Mouse (Mus musculus): Measurements from ENCODE around the gene Pars2.

Gene Pars2

DNA sequence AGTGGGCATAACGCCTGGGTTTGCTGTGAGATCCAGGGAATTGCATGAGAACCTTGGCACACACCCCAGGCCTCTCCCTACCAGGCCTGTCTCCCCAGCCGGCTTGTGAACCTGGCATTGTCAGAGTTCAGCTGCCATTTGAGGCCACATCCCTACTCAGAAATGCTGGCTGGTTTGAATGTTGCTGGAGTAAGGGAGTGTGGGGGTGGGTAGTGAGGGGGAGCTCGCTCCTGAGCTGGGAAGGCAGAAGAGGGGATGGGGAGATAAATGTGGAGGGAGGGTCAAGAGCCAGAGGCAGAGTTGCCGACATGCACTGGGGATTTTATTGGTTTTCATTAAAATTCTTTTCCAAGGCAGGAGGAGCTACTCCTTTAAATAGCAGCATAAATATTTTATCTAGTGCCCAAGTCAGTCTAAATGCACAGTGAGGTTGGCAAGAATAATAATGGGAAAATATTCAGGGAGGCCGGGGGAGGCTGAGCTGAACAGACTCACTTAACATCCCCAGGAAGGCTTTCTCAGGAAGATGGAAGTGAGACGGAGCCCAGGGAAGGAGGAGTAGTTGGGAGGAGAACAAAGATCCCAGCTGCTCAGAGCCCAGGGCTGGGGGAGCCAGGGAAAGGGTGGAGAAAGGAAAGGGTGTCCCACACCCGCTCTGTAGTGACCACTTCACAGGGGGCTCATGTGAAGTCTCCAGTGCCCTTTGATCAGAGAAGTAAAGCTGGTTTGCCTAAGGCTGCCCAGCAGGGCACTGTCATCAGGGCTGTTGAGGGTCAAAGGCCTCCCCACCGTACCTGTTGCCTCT lies 17.4 kb upstream of the Pars2 start:
- DNase-seq (ENCODE audit: low read depth, low spot score) = no peak

DNA sequence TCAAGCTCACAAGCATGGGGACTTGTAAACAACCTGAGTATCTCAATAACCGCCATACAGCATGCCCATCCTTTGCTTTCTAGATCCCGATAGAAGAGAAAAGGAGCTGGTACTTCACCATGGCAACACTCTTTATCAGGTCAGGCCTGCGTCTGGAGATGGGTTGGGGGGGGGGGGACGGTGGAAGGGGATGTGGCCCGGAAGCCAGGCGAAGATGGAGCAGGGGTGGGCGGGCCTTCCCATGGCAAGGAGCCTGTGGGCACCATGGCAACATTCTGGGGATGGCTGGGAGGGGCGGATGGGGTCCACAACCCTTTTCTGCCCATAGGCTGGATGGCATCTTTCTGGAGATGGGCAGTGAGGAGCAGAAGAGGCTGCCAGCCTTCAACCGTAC lies 16.8 kb upstream of the Pars2 start:
- no peak for DNase-seq (ENCODE audit: low read depth, low spot score)

DNA sequence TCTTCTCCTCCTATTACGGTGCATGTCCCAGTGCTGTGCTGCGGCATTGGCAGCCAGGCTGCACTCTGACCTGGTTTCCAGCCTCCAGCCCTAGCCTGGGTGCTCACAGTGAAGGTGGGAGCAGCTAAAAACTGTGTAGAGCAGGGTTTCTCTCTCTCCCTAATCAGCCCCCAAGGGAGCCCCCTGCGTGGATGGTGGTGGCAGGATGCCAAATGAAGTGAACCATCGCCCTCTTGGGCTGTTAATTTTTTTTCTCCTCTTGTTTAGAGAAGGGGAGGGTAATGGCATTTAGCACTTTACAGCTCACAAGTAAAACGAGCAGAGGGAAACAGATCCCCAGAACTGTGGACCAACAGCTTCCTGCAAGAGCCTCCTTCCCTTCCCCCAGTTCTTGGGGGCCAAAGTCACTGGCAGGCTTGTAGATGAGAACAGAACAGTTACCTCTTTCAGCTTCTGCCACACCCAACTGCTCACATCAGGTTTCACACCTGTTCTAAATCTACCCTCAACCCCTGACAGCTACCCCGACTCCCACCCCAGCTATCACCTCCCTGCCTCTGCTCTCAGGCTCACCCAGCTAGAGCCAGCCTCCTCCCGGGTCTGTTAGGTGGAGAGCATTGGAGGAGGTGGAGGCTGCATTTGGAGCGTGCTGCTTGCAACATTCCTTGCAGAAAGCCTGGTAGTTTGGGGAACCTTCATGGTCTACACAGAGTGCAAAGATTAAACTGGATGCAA lies 7.2 kb upstream of the Pars2 start:
- no peak for DNase-seq (ENCODE audit: low read depth, low spot score)

DNA sequence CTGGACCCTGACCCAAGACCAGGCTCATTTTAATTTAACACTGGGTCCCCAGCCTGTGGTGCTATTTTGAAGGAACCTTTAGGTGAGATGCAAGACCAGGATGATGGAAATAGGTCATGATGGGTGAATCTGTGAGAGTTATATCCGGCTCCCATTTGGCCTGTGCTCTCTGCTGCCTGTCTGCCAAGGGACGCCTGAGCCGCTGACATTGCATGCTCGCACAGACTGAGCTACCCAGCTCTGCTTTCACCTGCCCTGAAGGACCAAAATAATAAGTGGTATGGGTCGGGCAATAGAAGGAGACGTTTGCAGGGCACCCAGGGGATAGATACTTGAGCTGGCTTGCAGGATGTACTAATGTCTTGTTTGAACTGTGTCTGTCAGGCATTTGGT lies 6.7 kb upstream of the Pars2 start:
- no peak for DNase-seq (ENCODE audit: low read depth, low spot score)

DNA sequence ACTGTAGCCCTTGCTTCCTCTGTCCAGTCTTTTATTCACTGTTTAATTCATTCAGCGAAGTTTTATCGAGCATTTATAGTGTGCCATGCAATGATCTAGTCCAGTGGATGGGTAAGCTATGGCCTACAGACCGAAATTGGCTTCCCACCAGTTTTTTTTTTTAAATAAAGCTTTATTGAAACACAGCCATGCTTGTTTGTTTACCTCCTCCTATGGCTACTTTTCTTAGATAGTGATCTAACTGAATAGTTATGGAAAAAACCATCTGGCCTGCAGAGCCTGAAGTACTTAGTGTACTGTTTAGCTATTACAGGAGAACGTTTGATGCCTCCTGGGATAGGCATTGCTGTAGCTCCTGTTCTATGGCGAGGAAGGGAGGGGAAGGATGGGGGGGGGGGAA lies 5.1 kb upstream of the Pars2 start:
- no peak for DNase-seq (ENCODE audit: low read depth, low spot score)

DNA sequence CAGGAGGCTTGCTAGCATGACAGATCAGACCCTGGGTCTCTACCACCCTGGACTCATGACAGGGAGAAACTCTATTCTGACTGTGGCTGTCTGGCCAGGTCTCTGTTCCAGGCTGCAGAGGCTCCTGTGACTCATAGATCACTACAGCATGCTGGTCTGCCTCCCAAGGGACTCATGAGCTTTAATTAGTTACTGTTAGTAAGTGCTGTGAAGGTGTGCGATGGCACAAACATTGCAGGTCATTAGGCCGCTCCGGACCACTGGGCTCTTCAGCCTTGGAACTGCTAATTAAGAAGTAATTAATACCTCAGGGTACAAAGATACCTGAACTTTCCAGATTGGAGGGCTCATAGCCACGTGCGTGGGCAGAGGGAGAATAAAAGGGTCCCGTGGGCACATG lies 3.7 kb upstream of the Pars2 start:
- no peak for DNase-seq (ENCODE audit: low read depth, low spot score)

DNA sequence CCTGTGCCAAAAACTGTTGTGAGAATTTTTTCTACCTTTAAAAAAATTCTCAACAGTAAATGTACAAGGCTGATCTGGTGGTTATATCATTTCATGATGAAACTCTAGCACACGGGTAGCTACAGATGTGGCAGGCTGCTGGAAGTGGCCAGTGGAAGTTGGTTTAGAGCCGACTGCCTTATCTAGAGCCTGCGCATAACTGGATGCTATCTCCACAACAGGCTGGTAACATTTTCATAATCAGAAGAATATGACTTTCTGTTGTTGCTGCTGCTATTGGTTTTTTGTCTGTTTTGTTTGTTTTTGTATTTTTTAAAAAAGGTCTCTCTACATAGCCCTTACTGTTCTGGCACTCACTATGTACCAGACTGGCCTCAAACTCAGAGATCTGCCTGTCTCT lies 1.7 kb downstream of the Pars2 start:
- no peak for DNase-seq (ENCODE audit: low read depth, low spot score)

DNA sequence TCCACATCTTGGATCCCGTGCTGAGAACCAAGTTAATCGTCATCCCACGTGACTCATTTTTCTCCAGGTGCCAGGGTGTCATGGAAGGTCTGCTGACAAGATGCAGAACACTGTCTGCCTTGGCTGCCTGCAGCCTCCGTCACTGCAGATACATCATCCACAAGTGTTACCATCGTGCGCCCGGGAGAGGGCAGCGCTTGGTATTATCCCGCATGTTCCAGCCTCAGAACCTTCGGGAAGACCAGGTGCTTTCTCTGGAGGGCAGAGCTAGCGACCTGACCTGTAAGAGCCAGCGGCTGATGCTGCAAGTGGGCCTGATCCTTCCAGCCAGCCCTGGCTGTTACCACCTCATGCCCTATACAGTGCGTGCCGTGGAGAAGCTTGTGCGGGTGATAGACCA lies 2.2 kb downstream of the Pars2 start:
- peak; percentile 31 for DNase-seq (ENCODE audit: low read depth, low spot score)

DNA sequence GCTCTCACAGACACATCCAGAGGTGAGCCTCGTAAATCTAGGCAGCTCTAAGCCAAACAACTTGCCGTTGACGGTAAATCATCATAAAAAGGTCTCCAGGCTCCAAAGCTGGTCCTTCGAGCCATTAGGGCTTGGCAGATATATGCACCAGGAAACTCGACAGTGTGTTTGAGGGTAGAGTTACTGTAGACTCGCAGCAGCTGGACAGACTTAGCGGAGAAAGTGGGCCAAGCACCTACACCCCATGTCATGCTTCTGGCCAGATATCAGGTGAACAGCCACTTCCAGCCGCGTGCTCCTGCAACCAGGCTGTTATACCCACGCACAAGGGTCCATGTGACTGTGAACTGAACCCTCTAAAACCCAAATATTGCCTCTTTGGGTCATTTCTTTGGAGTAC lies 4.8 kb downstream of the Pars2 start:
- DNase-seq (ENCODE audit: low read depth, low spot score) = no peak

DNA sequence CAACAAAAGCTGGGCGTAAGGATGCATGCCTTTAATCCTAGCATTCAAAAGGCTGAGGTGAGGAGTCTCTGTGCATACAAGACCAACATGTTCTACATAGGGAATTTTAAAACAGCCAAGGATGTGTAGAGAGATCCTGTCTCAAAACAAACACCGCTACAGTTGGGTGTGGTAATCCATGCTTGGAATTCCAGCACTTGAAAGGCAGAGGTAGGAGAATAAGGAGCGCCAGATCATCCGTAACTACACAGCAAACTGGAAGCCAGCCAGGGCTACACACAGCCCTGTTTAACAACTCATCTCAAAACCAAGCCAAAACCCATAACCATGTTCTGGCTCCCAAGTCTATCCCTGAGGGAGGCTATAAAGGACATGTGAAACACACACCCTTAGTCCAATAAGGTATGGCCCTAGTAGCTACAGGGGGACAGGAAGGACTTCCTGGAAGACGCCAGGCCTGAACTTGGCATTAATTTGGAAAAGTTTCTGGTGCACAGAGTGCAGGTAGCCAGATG lies 13.1 kb downstream of the Pars2 start:
- DNase-seq (ENCODE audit: low read depth, low spot score) = peak; percentile 78

DNA sequence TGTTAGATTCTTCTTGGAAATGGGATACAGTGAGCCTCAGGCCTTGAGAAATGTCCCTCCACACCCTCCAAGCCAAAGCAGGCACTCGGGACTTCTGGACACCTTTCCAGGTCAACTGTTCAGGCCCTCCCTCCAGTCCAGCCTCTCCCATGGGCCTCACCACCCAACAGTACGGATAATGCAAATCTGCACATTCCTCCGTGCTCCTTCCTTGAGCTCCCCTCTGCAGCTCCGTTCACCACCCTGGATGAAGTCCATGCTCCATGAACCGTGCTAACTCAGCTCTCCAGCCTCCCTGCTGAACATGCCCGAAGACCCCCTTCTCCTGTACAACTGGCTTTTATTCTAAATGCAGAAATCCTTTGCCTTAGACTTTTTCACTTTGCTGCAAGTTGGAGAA lies 13.8 kb downstream of the Pars2 start:
- peak; percentile 41 for DNase-seq (ENCODE audit: low read depth, low spot score)

DNA sequence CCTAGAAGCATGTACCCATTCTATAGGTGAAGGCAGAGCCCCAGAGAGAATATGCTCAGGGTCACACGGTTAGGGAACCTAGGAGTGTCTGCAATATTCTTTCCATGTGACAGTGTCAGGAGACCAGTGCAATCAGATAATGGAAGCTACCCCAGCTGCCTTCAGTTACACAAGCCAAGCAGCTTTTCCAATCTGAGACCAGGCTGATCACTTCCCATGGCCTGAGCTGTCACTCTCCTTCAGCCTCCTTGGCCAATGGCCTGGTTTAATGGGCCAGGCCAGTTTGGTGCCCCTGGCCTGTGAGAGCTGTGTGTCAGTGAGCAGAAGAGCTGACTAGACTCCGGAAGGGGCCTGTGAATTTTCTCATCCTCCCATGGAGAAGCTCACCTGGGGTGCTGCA lies 14.4 kb downstream of the Pars2 start:
- no peak for DNase-seq (ENCODE audit: low read depth, low spot score)

DNA sequence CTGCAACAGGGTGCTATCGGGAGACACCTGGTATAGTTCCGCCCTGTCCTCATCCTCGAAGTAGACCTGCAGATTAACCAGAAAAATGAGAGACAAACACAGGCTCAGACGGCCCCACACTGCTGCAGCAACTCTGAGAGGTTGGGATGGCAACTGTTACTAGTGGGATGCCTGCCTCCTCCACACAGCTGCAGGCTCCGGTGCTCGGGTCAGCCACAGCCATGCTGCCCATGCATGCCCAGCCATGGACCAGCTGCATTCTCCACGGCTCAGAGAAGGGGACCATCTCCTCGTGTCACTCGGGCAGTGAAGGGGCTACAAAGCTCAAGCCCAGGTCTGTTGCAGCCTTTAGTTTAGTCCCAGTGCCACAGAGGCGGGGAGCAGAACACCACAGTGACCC lies 14.8 kb downstream of the Pars2 start:
- DNase-seq (ENCODE audit: low read depth, low spot score) = no peak

DNA sequence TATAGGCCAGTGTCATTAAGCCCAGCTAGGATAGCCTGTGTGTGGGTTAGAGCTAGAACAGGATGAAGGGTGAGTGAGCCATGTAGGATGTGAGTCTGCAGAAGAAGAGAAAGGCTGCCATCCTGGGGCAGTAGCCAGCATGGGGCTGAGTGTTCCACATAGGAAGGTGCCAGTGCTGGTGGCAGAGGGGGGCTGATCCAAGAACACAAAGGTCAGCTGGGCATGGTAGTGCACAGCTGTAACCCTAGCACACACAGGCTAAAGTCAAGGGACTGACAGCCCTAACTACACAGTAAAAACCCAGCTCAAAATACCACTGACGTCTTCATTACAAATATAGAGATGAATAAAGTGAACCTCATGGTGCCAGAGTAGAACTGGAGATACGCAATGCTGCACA lies 15.7 kb downstream of the Pars2 start:
- no peak for DNase-seq (ENCODE audit: low read depth, low spot score)

DNA sequence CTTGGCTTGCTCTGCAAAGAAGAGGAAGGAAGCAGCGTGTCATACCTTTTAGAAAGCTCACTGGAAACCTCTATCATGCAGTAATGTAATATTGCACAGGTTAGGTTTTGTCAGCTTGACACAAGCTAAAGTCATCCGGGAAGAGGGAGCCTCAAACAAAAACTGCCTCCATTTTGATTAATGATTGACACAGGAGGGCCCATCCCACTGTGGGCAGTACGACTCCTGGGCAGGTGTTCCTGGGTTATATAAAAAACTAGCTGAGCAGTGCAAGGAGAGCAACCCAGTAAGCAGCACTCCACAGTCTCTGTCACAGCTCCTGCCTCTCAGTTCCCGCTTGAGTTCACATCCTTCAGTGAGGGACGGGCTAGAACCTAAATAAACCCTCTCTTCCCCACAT lies 25.9 kb downstream of the Pars2 start:
- no peak for DNase-seq (ENCODE audit: low read depth, low spot score)

DNA sequence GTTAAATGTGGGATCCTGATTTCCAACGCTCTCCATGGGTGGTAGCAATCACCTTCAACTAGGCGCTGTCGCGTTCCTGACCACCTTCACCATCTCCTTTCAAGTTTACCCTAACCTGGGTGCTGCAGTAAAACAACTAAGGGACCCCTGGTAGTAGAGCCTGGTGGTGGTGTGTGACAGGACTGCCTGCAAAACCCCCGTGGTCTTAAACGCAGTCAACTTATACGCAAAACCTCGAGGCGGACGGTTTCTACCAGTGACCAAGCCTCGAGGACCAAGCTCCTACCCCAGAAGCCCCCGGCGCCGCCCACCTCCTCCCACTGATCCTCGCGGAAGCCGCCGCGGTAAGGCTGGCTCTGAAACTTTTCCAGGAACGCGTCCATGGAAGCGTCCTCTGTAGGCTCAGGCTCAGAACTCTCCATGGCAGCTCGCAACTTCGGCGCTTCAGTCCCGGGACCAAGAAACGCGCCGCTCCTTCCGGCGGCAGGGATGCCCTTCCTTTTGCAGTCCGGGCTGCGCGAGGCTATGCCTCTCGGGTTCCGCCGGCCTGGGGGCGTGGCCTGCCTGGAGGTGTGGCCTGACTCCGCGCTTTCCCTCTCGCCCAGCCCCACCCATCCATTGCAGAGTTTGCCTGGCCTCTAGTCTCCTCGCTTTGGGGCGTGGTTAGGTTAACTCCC lies 27.7 kb downstream of the Pars2 start, which contains the start of gene Ttc4:
Ttc4 (minus strand) TSS at position 503 of the 677 bp plus-strand sequence.
- DNase-seq (ENCODE audit: low read depth, low spot score) = peak; percentile 96

DNA sequence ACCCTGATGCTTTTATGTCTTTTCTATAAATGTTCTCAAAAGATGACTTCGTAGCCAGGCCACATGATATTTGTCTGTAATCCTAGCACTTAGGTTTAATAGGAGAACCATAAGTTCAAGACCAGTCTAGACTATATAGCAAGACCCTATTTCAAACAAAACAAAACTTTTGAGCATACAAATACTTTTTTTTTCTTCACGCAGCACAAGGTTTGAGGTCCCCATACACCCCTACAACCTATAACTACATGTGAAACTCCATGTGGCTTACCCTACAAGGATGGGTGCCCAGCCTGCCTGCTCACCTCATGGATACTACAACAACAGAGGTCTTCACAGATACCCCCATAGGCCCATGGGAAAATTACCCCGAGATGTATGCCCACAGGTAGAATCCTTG lies 28.3 kb downstream of the Pars2 start:
- DNase-seq (ENCODE audit: low read depth, low spot score) = no peak

DNA sequence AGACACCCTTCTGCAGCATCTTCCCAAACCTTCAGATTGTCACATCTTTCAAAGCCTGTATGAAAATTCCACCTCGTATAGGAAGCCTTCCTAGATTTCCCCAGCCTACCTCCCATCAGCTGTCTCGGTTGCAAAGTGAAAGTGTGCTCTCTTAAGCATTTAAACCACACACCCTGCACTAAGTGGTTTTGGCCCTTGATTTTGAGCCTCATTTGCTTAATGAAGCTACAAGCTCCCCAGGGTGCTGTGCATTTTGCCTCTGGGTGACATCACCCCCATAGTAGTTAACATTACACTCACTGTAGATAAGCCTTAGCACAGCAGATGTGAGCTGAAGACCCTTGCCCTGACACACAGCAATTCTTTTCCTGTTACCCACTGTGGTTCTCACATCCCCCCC lies 30.1 kb downstream of the Pars2 start:
- no peak for DNase-seq (ENCODE audit: low read depth, low spot score)

DNA sequence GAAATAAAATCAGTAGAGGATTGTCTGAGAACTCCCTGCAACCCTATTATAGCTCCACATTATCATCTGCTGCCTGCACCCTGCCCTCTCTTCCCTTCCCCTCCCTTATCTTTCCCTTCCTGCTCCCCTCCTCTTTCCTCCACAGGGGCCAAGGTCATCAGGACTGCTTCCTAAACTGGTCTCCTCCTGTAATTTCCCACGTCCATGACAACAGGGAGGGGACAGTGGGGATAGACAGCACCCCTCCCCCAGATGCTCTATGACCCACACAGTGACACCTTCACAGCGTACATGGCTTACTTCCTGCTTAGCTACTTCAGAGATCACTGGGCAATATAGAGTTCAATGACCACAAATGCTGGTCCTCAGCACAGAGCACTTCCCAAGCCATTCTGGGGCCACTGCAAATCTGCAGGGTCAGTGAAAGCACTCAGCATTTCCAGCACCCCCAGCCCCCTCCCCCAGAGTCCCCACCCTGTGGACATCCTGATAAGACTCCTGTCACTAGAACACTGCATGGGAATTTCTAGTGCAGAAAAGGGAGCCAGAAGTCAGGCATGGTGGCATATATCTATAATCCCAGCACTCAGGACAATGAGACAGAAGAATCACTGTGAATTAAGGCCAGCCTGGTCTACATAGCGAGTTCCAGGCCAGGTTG lies 37.9 kb downstream of the Pars2 start:
- DNase-seq (ENCODE audit: low read depth, low spot score) = no peak

DNA sequence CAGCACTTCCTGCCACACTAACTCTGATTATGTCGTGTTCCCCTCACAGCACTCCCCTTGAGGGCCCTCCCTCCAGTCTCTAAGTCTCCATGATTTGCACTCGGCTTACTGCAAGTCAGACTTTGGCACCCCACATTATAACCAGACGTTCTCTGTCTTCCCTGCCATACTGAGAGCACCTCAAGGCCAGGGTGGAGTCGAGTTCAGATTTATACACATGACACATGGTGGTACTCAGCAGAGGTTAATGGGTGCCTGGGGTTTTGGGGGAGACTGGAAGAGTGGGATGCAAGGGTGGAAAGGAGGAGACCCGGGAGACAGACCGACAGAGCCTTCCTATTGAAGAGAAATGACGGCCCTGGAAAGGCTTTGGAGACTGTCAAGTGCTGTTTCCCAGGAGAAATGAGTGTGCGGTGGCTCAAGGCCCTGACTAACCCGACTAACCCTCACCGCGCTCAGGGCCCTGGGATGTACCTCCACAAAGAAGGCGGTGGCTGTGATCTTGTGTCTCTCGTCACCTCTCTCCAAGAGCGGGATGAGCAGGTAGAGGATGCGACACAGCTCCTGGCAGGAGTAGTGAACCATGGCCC lies 43.1 kb downstream of the Pars2 start:
- no peak for DNase-seq (ENCODE audit: low read depth, low spot score)

DNA sequence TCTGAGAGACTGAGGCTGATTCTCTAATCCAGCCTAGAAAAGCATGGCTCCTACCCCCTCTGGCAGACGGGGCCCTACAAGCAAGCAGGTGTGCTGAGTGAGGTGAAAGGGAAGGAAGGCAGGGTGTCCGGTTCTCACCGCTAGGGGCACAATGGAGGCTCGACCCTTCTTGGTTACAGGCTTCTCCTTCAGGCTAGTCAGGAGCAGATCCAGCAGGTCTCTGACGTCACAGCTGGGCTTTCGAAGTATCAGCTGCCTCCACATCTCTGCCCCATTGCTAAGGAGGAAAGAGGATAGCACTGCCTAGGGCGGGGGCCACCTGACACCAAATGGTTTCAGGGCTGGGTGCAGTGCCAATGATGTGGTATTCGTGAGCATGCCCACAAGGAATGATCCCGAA lies 49.1 kb downstream of the Pars2 start:
- DNase-seq (ENCODE audit: low read depth, low spot score) = peak; percentile 82

DNA sequence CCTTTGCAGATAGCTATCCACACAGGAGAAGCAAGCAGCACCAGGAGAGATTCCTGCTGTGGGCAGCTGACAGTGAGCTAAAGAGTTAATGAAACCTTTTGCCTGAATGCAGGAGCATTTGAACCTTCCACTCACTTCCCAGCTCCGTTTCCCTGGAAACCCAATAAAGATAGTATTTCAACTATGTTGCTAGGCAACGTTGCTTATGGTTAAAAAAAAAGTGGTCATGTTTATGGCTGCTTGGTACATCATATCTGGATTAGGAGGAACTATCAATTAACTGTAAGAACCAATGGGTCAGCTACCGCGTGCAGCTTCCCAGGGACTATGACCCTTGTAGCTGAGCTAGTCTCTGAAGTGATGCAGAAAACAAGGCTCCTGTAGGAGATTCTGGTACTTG lies 49.9 kb downstream of the Pars2 start:
- DNase-seq (ENCODE audit: low read depth, low spot score) = no peak

All from R1 (cell line).